Mouse (Mus musculus) B cell, adult (primary cell): ENCODE data around the gene Gm3417. TPM values are rescaled to one million over a fixed set of nuclear protein-coding genes. Genes with fewer than 3 reads are reported as not detected.

ENCODE experiments used
- total RNA-seq: library from RNA; stranded (reverse); gene quantifications from 4 replicates; pipeline ENCODE4 v1.2.4, GENCODE M21; 2023; ENCODE audit not compliant: inconsistent age

Gene Gm3417
- total RNA-seq = not detected in 4 replicates

GRCm38 (mm10) chr17:14978362-14979038, at the start of gene Gm3417, which contains the start of gene 9030025P20Rik:
TSS of gene Gm3417 (minus strand) at chr17:14978790.
TSS of gene 9030025P20Rik (plus strand) at chr17:14978468.

GRCm38 (mm10) chr17:15009706-15010413, 31.3 kb upstream of the Gm3417 start, which contains the start of gene Gm3435:
TSS of gene Gm3435 (plus strand) at chr17:15010176.

DNA sequence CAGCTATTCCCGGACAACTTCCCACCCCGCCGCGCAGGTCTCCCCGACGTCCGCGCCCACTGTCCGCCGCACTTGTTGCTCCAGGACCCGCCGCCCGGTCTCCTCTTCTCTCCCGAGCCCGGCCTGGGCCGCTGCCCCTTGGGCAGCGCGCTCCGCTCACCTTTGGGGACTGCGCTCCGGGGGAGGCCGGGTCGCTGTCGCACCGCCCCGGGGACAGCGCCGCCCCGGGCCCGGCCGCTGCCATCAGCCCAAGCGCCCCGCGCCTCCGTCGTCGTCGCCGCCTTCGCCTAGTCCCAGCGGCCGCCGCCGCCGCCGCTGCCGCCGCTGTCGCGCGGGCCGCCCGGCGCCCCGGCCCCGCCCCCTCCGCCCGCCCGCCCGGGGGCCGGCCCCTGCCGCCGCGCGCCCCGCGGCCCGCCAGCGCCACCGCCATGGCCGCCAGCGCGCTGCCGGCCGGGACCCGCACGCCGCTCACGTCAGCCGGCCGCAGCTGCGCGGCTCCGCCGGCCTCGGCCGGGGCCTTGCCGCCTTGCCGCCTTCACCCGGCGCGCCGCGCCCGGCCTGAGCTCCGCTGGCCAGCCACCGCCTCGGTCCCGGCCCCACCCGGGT, 17.5 kb downstream of the Gm3417 start, which contains the start of gene Phf10:
Phf10 (minus strand) TSS at position 323 of the 606 bp plus-strand sequence.

GRCm38 (mm10) chr17:14943009-14943728, 35.4 kb downstream of the Gm3417 start, which contains the start of the genes Wdr27 and 1600012H06Rik:
TSS of gene Wdr27 (minus strand) at chr17:14943158.
TSS of gene 1600012H06Rik (plus strand) at chr17:14943184.

Other genes with a start within 250 kb of the Gm3417 start
- not detected in 4 replicates for gene Wdr27, start 35.6 kb downstream of the Gm3417 start, total RNA-seq
- 17.1 to 24.2 TPM (median 20.5 TPM) in 4 replicates for gene 1600012H06Rik, start 35.6 kb downstream of the Gm3417 start, total RNA-seq
- 30.2 to 32.7 TPM (median 32.0 TPM) in 4 replicates for gene Phf10, start 17.5 kb downstream of the Gm3417 start, total RNA-seq
- 20.9 to 25.3 TPM (median 24.0 TPM) in 4 replicates for gene 9030025P20Rik, start 322 bp downstream of the Gm3417 start, total RNA-seq
- 7.4 to 10.8 TPM (median 9.1 TPM) in 4 replicates for gene Gm3435, start 31.4 kb upstream of the Gm3417 start, total RNA-seq
- 142 to 179 TPM (median 168 TPM) in 4 replicates for gene Ermard, start 62.4 kb upstream of the Gm3417 start, total RNA-seq
- 1.1 to 1.6 TPM in 2 of 4 replicates, not detected in the others for gene Tcte3, start 62.7 kb upstream of the Gm3417 start, total RNA-seq
- 10.0 to 14.4 TPM (median 11.8 TPM) in 4 replicates for gene Gm3448, start 62.7 kb upstream of the Gm3417 start, total RNA-seq